Mouse (Mus musculus) MEL (cell line): ENCODE results near the gene Camk1d. TPM values are rescaled to one million over a fixed set of nuclear protein-coding genes. Genes with fewer than 3 reads are reported as not detected.

Source experiments
- DNase-seq: peaks from one replicate; pipeline ENCODE4 v3.0.0; 2011; ENCODE audit warnings: low read depth, low spot score
- H3K27ac ChIP-seq: 2 replicates; pipeline ENCODE4 v1.5.1; 2012; ENCODE audit warnings: low read depth, mild to moderate bottlenecking, control low read depth, low read length, moderate library complexity; ENCODE audit not compliant: control insufficient read depth
- H3K27me3 ChIP-seq, 2 experiments: fragments of 150-350 bp in 1 of 2; sonication (generic) in 1 of 2; 2 replicates each; pipeline ENCODE4 v1.6.1; 2012; ENCODE audit warnings: low read length in 2 of 2, mild to moderate bottlenecking in 2 of 2, improper control_type of control experiment in 1 of 2, moderate library complexity in 1 of 2; ENCODE audit not compliant: insufficient read depth in 2 of 2, control insufficient read depth in 1 of 2
- H3K36me3 ChIP-seq, 2 experiments: 2 replicates each; pipeline ENCODE4 v1.6.1; 2012 to 2014; ENCODE audit warnings: low read length in 2 of 2, improper control_type of control experiment in 1 of 2, inconsistent platforms in 1 of 2, mild to moderate bottlenecking in 1 of 2; ENCODE audit not compliant: insufficient read depth in 2 of 2, control insufficient read depth in 1 of 2
- H3K4me1 ChIP-seq, 2 experiments: fragments of 150-350 bp in 1 of 2; sonication (generic) in 1 of 2; 2 replicates each; pipeline ENCODE4 v1.6.1; 2012; ENCODE audit warnings: low read length in 2 of 2, improper control_type of control experiment in 1 of 2, mild to moderate bottlenecking in 1 of 2; ENCODE audit not compliant: insufficient read depth in 2 of 2, control insufficient read depth in 1 of 2
- H3K4me3 ChIP-seq, 2 experiments: fragments of 150-350 bp in 1 of 2; sonication (generic) in 1 of 2; 2 replicates each; pipeline ENCODE4 v1.5.1; 2012; ENCODE audit warnings: low read depth in 2 of 2, low read length in 2 of 2, mild to moderate bottlenecking in 2 of 2, moderate library complexity in 2 of 2, control low read depth in 1 of 2, improper control_type of control experiment in 1 of 2; ENCODE audit not compliant: control insufficient read depth in 1 of 2, insufficient read depth in 1 of 2
- H3K79me2 ChIP-seq: 2 replicates; pipeline ENCODE4 v1.6.1; 2012; ENCODE audit warnings: mild to moderate bottlenecking, low read length, moderate library complexity; ENCODE audit not compliant: control insufficient read depth, poor library complexity, insufficient read depth
- H3K9ac ChIP-seq: 2 replicates; pipeline ENCODE4 v1.6.1; 2012; ENCODE audit warnings: low read depth, mild to moderate bottlenecking, control low read depth, low read length, moderate library complexity; ENCODE audit not compliant: control insufficient read depth, poor library complexity, severe bottlenecking
- H3K9me3 ChIP-seq: fragments of 150-350 bp; sonication (generic); replicated peaks from 2 replicates; pipeline ENCODE4 v1.6.1; 2012; ENCODE audit warnings: mild to moderate bottlenecking, low read length, improper control_type of control experiment, moderate library complexity; ENCODE audit not compliant: insufficient read depth
- CTCF ChIP-seq, 3 experiments: IDR thresholded peaks in 2 of 3; conservative IDR thresholded peaks in 1 of 3; 2 replicates each; pipeline ENCODE4 v1.5.1; 2011 to 2012; ENCODE audit warnings: low read length in 3 of 3, low read depth in 2 of 3, mild to moderate bottlenecking in 2 of 3, improper control_type of control experiment in 1 of 3, inconsistent platforms in 1 of 3, mixed read lengths in 1 of 3, moderate library complexity in 1 of 3; ENCODE audit not compliant: control insufficient read depth in 1 of 3, insufficient read depth in 1 of 3, poor library complexity in 1 of 3, severe bottlenecking in 1 of 3
- EP300 ChIP-seq, 2 experiments: IDR thresholded peaks; 2 replicates each; pipeline ENCODE4 v1.6.1; 2011; ENCODE audit warnings: improper control_type of control experiment in 2 of 2, low read length in 2 of 2, low read depth in 1 of 2, mild to moderate bottlenecking in 1 of 2
- ETS1 ChIP-seq: IDR thresholded peaks from 2 replicates; pipeline ENCODE4 v1.6.1; 2012; ENCODE audit warnings: low read depth, mild to moderate bottlenecking, inconsistent platforms, low read length, improper control_type of control experiment, moderate library complexity
- GABPA ChIP-seq: IDR thresholded peaks from 2 replicates; pipeline ENCODE4 v1.6.1; 2012; ENCODE audit warnings: low read depth, mild to moderate bottlenecking, inconsistent platforms, low read length, improper control_type of control experiment, moderate library complexity
- GATA1 ChIP-seq: IDR thresholded peaks from 2 replicates; pipeline ENCODE4 v1.6.1; 2011; ENCODE audit warnings: low read depth, low read length, improper control_type of control experiment
- MAX ChIP-seq: IDR thresholded peaks from 2 replicates; pipeline ENCODE4 v1.6.1; 2011; ENCODE audit warnings: low read length, improper control_type of control experiment
- MEF2A ChIP-seq: IDR thresholded peaks from 2 replicates; pipeline ENCODE4 v1.6.1; 2014; ENCODE audit warnings: low read depth, mild to moderate bottlenecking, inconsistent platforms, low read length, improper control_type of control experiment; ENCODE audit not compliant: poor library complexity, insufficient replicate concordance, severe bottlenecking; ENCODE audit errors: extremely low read depth
- MYC ChIP-seq: IDR thresholded peaks from 2 replicates; pipeline ENCODE4 v1.6.1; 2011; ENCODE audit warnings: low read depth, mild to moderate bottlenecking, low read length, improper control_type of control experiment, moderate library complexity
- NELFE ChIP-seq: IDR thresholded peaks from 2 replicates; pipeline ENCODE4 v1.6.1; 2011; ENCODE audit warnings: low read depth, low read length, improper control_type of control experiment
- POLR2A ChIP-seq, 2 experiments: IDR thresholded peaks; 2 replicates each; pipeline ENCODE4 v1.6.1; 2011 to 2012; ENCODE audit warnings: low read length in 2 of 2, mild to moderate bottlenecking in 2 of 2, control low read depth in 1 of 2, improper control_type of control experiment in 1 of 2, low read depth in 1 of 2, moderate library complexity in 1 of 2; ENCODE audit not compliant: control insufficient read depth in 1 of 2, insufficient read depth in 1 of 2, poor library complexity in 1 of 2
- RCOR1 ChIP-seq: IDR thresholded peaks from 2 replicates; pipeline ENCODE4 v1.6.1; 2012; ENCODE audit warnings: low read depth, mild to moderate bottlenecking, inconsistent platforms, low read length, improper control_type of control experiment
- SIN3A ChIP-seq: IDR thresholded peaks from 2 replicates; pipeline ENCODE4 v1.6.1; 2012; ENCODE audit warnings: low read length, improper control_type of control experiment, inconsistent platforms
- TAL1 ChIP-seq: IDR thresholded peaks from 2 replicates; pipeline ENCODE4 v1.6.1; 2012; ENCODE audit warnings: mild to moderate bottlenecking, inconsistent platforms, low read length, moderate library complexity, mixed read lengths
- UBTF ChIP-seq: IDR thresholded peaks from 2 replicates; pipeline ENCODE4 v1.6.1; 2012; ENCODE audit warnings: low read depth, mild to moderate bottlenecking, inconsistent platforms, low read length, improper control_type of control experiment, moderate library complexity, borderline replicate concordance; ENCODE audit not compliant: insufficient read depth
- USF2 ChIP-seq, 2 experiments: IDR thresholded peaks; 2 replicates each; pipeline ENCODE4 v1.6.1; 2011 to 2012; ENCODE audit warnings: improper control_type of control experiment in 2 of 2, low read length in 2 of 2, borderline replicate concordance in 1 of 2, inconsistent platforms in 1 of 2, low read depth in 1 of 2, mild to moderate bottlenecking in 1 of 2; ENCODE audit not compliant: insufficient read depth in 1 of 2
- ZKSCAN1 ChIP-seq: IDR thresholded peaks from 2 replicates; pipeline ENCODE4 v1.6.1; 2012; ENCODE audit warnings: low read depth, mild to moderate bottlenecking, inconsistent platforms, low read length, improper control_type of control experiment, moderate library complexity
- polyA plus RNA-seq, 2 experiments: library from polyadenylated mRNA; stranded (reverse) in 1 of 2; unstranded in 1 of 2; fragments of >175 nt in 1 of 2; fragments of >200 nt in 1 of 2; gene quantifications; 2 replicates each; pipeline versions ENCODE4 v1.2.1 to v1.2.4; 2012; ENCODE audit warnings: low replicate concordance in 2 of 2, low read depth in 1 of 2; ENCODE audit not compliant: insufficient read length in 2 of 2, insufficient read depth in 1 of 2, missing spikeins in 1 of 2
- total RNA-seq: library from RNA; depleted of rRNA; stranded (reverse); fragments of 300-350 nt; gene quantifications from 2 replicates; pipeline ENCODE4 v1.2.3, GENCODE M21; 2012

The Camk1d gene
- total and polyA plus RNA-seq, 3 experiments: 2.9 to 4.4 TPM; not detected in 1

DNA sequence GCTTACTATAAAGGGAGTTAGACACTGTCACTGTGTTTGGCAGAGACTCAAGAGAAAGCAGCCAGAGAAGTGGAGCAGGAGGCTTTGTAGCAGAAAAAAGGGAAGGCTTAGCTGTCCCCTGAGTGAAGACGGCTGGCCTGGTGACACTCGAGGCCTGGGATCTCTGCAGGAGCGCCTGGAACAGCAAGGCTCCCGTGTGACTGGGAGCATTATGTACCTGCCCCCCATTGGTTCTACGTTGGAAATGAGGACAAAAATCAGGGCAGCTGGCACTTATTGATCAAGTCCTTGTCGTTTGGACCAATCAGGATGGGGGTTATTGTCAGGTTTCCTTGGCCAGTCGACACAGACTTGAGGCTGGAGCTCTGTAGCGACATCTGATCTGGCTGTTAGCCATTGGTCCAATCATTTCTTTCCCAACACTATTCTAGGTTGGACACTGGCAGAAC lies 195.1 kb downstream of the Camk1d start (continued):
- TF ChIP-seq MEF2A: no peak
- no peak for TF ChIP-seq TAL1

DNA sequence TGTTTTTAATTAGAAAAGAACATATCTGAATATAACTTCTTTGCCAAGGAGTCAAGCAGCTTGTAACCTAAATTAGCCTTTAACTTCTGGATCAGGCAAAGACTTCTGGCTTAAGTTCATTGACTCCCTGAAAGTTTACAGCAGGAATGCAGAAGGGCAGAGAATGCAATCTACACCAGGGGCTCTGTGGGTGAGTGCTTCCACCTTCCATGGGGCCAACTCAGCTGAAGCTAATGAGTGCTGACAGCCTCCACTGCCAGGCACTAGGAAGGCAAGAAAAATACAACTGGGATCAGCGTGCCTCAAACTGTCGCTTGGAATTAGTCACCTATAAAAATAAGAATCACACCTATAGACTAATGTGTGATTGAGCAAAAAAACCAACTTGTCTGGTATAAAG lies 199.2 kb downstream of the Camk1d start:
- TF ChIP-seq RCOR1 (no peak), USF2 (IDR thresholded peaks at IDR 0.05; ENCODE audit: borderline replicate concordance in 1 of 2, insufficient read depth in 1 of 2, low read depth in 1 of 2, low read length in 2 of 2) (no peak), NELFE (no peak), ETS1 (no peak), MAX (no peak), GABPA (no peak), SIN3A (no peak), MYC (no peak)
- DNase-seq: no peak
- peaks cover 0 to 7% of the 10 kb centered on the region in 2 experiments; a peak in 3 of 4 replicates for H3K4me1 ChIP-seq
- H3K36me3 ChIP-seq: no peaks in the 10 kb centered on the region
- no peak overlapping the region for H3K9ac ChIP-seq
- no peaks in the 10 kb centered on the region for H3K79me2 ChIP-seq
- H3K27ac ChIP-seq: no peak overlapping the region
- no peak overlapping the region for H3K4me3 ChIP-seq
- no peaks in the 10 kb centered on the region for H3K27me3 ChIP-seq
- no peaks in the 10 kb centered on the region for H3K9me3 ChIP-seq

DNA sequence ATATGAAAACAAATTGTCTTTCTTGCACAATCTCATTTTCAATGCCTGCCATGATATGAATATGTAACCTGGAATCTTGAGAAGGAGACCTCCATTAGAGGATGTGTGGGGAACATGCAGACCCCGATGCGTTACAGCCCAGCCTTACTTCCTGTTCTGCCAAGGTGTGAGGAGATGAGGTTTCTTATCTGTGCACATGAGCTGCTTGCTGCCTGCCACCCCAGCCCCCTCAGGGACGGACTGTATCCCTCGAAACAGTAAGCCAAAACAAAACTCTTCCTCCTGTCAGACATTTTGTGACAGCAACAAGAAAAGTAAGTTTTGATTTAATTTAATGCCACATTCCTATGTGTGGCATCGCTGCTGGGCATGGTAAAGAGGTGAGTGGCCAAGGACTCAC lies 200.2 kb downstream of the Camk1d start:
- Histone ChIP-seq H3K27me3 (no peaks in the 10 kb centered on the region), H3K4me1 (peaks cover 0 to 7% of the 10 kb centered on the region in 2 experiments; a peak in 3 of 4 replicates), H3K36me3 (no peaks in the 10 kb centered on the region)
- TF ChIP-seq GATA1: peak; percentile 51; the same call in 1 of the 2 replicates
- no peak for TF ChIP-seq POLR2A (IDR thresholded peaks at IDR 0.05; ENCODE audit: control insufficient read depth in 1 of 2, insufficient read depth in 1 of 2, low read depth in 1 of 2, low read length in 2 of 2, poor library complexity in 1 of 2)
- TF ChIP-seq ZKSCAN1: no peak
- TF ChIP-seq SIN3A: no peak
- no peak for TF ChIP-seq UBTF
- TF ChIP-seq CTCF (IDR thresholded peaks at IDR 0.05 in 2 of 3, conservative IDR thresholded peaks at IDR 0.05 in 1 of 3; ENCODE audit: control insufficient read depth in 1 of 3, insufficient read depth in 1 of 3, low read depth in 2 of 3, low read length in 3 of 3, poor library complexity in 1 of 3, severe bottlenecking in 1 of 3): no peak
- peak; percentile 36 for TF ChIP-seq TAL1
- TF ChIP-seq EP300 (IDR thresholded peaks at IDR 0.05; ENCODE audit: low read depth in 1 of 2, low read length in 2 of 2): peak in 1 of 2 experiments; percentile 63; a peak in 2 of 4 replicates
- TF ChIP-seq GABPA: no peak
- TF ChIP-seq, all 39 proteins: peak for 3
- Histone ChIP-seq H3K4me3 (no peak overlapping the region), H3K27ac (peak overlapping the region; percentile 41), H3K9me3 (no peaks in the 10 kb centered on the region), H3K79me2 (no peaks in the 10 kb centered on the region), H3K9ac (no peak overlapping the region)
- DNase-seq: peak; percentile 63
